Mouse (Mus musculus) ZHBTc4 (cell line): ENCODE measurements at regions not wholly inside any gene's neighbourhood (a gene's known extent, or its start where the extent isn't known, plus 50 kb on each side); places are given as distances from the start of the nearest gene placed in this dataset.

Experiments used
- DNase-seq: peaks from one replicate; pipeline ENCODE4 v3.0.0-alpha.2; 2011; ENCODE audit warnings: low read depth, low spot score

DNA sequence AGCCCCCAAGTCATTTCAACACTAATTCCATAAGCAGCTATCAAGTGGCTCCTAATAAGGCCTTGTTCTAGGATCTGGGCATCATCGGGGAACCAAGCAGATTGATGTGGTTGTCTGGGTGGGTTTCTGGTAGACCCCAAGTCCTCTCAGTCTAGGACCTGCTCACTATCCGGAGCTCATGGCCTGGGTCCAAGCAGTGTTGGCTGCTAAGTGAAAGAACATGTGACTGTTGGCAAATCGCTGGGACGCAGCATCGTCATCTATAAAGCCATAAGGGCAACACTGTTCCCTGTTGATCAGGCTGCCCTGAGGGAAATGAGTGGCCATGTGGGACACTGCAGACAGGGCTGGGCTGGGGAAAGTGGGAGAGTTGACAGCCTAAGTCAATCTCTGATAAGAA is 50.2 kb upstream of the Lrfn2 start:
- DNase-seq = no peak
